Mouse (Mus musculus) mature B cell (primary cell): ENCODE results near the gene Inpp4a.

Experiments used
- in situ Hi-C: fragments of 300-500 bp; cut with MboI; formaldehyde crosslinking; loops from 2 replicates; pipeline ENCODE4 v1.14.3; 2019

The Inpp4a gene

GRCm38 (mm10) chr1:37408678-37409077 is 109.0 kb downstream of the Inpp4a start:
- in situ Hi-C loops = no loop called here

GRCm38 (mm10) chr1:37409647-37410046 is 110.0 kb downstream of the Inpp4a start:
- in situ Hi-C loops = no loop called here

GRCm38 (mm10) chr1:37415394-37415793 is 115.7 kb downstream of the Inpp4a start:
- in situ Hi-C loops = no loop called here

- in situ Hi-C loops = no loop called here
Measured at GRCm38 (mm10) chr1:37419420-37419819, 119.8 kb downstream of the Inpp4a start.

GRCm38 (mm10) chr1:37427144-37427875 is 127.6 kb downstream of the Inpp4a start:
- in situ Hi-C loops = no loop called here

- in situ Hi-C loops = no loop called here
Measured at GRCm38 (mm10) chr1:37428911-37429310, 129.2 kb downstream of the Inpp4a start.

GRCm38 (mm10) chr1:37429366-37430296 is 130.0 kb downstream of the Inpp4a start, which contains the start of the genes Coa5 and Unc50:
Coa5 (minus strand) TSS chr1:37430103.
Unc50 (plus strand) TSS chr1:37430139.
- in situ Hi-C loops = no loop called here

- in situ Hi-C loops = no loop called here
Measured at GRCm38 (mm10) chr1:37430297-37430840, 130.7 kb downstream of the Inpp4a start.

GRCm38 (mm10) chr1:37436419-37436818 is 136.8 kb downstream of the Inpp4a start:
- in situ Hi-C loops = no loop called here

- in situ Hi-C loops = no loop called here
Measured at GRCm38 (mm10) chr1:37442848-37443835, 143.5 kb downstream of the Inpp4a start.

GRCm38 (mm10) chr1:37448361-37449095 is 148.9 kb downstream of the Inpp4a start:
- in situ Hi-C loops = loop anchor here (5.0 kb wide), 1 partner anchor 189 kb away; no protein-coding TSS in a partner anchor

GRCm38 (mm10) chr1:37451270-37451669 is 151.6 kb downstream of the Inpp4a start:
- in situ Hi-C loops = no loop called here

GRCm38 (mm10) chr1:37457546-37457945 is 157.9 kb downstream of the Inpp4a start:
- in situ Hi-C loops = no loop called here
